Mouse (Mus musculus) heart, postnatal 10 days (tissue): ENCODE measurements around the gene Bmp8b. TPM values are rescaled to one million over a fixed set of nuclear protein-coding genes. Genes with fewer than 3 reads are reported as not detected.
A peak's percentile ranks its signal among the peaks of the same experiment; 100 is the strongest.

Source experiments
- DNase-seq, 2 experiments: peaks; one replicate each; pipeline ENCODE4 v3.0.0; 2021
- intact Hi-C: fragments of 180-260 bp; cut with DNase I; formaldehyde crosslinking; loops from one replicate; pipeline ENCODE4 v1.15.1; 2025
- total RNA-seq, 2 experiments: library from RNA; stranded (reverse); gene quantifications; 2 replicates each; pipeline ENCODE4 v1.2.3; 2021

Gene Bmp8b
- total RNA-seq, 2 experiments from 2014 or later = not detected

GRCm38 (mm10) chr4:123162305-123162917 lies 57.4 kb downstream of the Bmp8b start:
- DNase-seq = no peak
- intact Hi-C loops = no loop called here

- DNase-seq = peak; percentile 10 to 18
- intact Hi-C loops = no loop called here
Measured at GRCm38 (mm10) chr4:123164157-123164556, 59.2 kb downstream of the Bmp8b start.

- intact Hi-C loops = no loop called here
- DNase-seq = peak; percentile 49 to 57
Measured at GRCm38 (mm10) chr4:123171811-123172210, 66.8 kb downstream of the Bmp8b start.

Other genes starting within 250 kb of the Bmp8b start
- 10 to 100 TPM; 84.6 to 89.1 TPM for gene Cap1, start 219.1 kb upstream of the Bmp8b start, total RNA-seq
- gene Mfsd2a, start 144.0 kb upstream of the Bmp8b start, total RNA-seq = 1 to 10 TPM in 1 of 2 experiments, under 1 TPM in 1; 0.12 to 2.3 TPM
- gene Mycl, start 109.5 kb upstream of the Bmp8b start, total RNA-seq = under 1 TPM; 0.22 to 0.84 TPM
- gene Trit1, start 88.6 kb upstream of the Bmp8b start, total RNA-seq = 1 to 10 TPM; 7.7 to 8.3 TPM
- gene Oxct2b, start 11.1 kb downstream of the Bmp8b start, total RNA-seq = not detected
- 10 to 100 TPM; 28.4 to 29.2 TPM for gene Ppie, start 34.8 kb downstream of the Bmp8b start, total RNA-seq
- gene Hpcal4, start 78.1 kb downstream of the Bmp8b start, total RNA-seq = under 1 TPM; 0.40 to 0.89 TPM
- gene Nt5c1a, start 96.3 kb downstream of the Bmp8b start, total RNA-seq = 10 to 100 TPM; 33.4 to 35.0 TPM
- 10 to 100 TPM; 31.6 to 34.3 TPM for gene Heyl, start 128.4 kb downstream of the Bmp8b start, total RNA-seq
- 100 to 1,000 TPM; 259 to 282 TPM for gene Pabpc4, start 157.2 kb downstream of the Bmp8b start, total RNA-seq
- not detected for gene Oxct2a, start 218.5 kb downstream of the Bmp8b start, total RNA-seq
- under 1 TPM in 1 of 2 experiments, not detected in 1; 0.17 TPM for gene Bmp8a, start 238.1 kb downstream of the Bmp8b start, total RNA-seq